Mouse (Mus musculus) kidney, adult 8-10 months (tissue): Measurements from ENCODE around the gene Fgf18.

ENCODE experiments used
- DNase-seq, 2 experiments: peaks; one replicate each; pipeline ENCODE4 v3.0.0; 2022

Gene Fgf18

DNA sequence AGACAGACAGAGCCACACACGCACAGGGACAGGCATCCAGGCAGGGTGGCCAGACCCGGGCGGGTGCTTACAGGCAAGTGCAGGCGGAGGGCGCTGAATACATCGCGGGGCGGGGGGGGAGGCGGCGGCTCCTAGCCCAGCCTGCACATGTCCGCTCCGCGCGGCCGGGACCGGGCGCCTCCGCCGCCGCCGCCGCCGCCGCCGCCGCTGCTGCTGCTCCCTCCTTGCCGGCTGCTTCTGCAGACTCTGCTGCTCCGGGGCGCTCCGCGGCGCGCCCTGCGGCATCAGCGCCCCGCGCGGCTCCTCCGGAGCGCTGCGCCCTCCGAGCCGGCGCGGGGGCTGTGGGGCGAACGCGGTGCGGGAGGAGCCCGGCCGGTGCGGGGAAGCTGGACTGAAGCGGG, at the start of gene Fgf18:
TSS of gene Fgf18 (minus strand) at position 230 of the 401 bp plus-strand sequence.
- peak in 1 of 2 experiments; percentile 12 for DNase-seq

DNA sequence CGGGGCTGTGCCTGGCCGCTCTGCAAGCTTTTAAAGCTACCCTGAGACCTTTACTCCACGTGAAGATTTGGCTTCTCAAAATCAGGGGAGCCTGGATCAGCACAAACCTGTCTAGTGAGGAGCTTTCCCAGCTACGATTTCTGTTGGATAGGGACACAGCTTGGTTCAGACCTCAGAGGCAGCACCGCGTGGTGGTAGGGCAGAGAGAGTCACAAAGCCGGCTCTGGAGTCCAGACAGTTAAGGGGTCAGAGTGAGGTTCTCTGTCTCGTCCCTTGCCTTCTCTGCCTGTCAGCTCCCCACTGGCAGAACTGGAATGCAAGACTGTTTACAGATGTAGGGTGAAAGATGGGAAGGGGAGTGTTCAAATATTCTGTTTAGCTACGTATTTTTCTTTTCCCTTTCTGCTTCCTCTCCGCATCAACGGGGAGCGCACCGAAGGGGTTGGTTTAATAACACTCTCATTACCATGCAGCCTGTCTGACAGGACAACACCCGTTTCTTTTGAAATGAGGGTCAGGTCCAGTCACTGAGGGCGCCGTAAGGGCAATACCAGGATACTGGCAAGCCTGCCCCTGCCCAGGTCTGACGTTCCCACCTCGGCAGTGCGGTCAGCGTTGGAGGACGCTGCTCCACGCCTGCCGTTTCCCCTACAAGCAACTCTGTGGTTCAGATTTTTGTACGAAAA, 49.4 kb upstream of the Fgf18 start:
- no peak for DNase-seq

DNA sequence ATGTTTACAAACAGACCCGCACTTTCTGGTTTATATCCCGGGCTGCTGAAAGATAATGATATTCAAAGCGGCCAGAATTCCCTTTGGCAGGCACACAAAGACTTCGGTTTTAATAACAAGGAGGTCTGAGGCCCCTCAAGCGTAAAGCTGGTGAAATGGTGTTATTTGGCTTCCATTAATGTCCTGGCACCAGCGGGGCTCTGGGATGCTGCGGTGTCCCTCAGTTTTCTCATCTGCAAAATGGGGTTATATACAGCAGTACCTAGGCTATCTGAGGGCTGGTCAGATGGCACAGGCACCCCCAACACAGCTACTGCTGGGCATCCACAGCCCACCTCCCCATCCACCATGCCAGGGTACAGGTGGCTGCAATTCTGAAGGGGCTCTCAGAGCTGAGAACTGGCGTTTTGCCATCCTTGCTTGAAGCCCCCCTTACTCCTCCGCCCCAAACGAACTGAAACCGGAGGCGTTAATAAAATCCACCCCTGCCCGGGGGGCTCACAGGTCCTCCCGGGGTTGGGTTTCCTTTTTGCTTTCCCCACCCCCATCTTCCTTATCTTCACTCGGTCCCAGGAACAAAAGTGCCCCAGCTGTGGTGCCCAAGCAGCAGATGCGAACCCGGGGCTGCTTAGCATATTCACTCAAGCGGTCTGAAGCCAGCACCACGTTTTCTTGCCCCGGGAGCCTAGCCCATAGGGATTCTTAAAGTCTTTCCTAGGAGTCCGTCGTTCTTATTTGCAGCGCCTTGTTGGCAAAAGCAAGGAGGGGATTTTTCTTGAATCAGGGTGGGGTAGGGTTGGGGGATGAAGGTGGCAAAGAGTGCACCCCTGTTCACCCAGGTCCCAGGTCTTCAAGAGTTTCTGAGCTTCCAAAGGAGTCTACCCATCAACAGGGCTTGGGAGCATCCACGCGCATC, 48.6 kb upstream of the Fgf18 start:
- no peak for DNase-seq

DNA sequence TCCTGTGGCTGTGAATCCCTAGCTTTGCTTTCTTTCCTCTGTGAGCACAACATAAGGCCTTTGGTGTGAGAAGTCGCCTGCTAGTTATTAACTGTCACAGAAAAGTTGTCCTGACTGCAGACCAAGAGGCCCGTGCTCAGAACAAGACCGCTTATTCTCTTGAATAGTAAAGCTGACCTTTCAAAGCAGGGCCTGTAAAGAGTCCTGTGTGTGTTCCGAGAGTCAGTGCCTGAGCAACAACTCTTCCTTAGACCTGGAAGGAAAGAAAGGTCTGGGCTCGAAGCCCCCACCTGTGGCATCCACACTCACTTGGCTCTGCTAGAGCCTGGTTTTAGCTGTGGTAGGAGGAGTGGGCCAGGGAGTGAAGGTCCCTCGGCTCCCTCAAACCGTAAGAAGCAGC, 47.9 kb upstream of the Fgf18 start:
- DNase-seq, result no peak

DNA sequence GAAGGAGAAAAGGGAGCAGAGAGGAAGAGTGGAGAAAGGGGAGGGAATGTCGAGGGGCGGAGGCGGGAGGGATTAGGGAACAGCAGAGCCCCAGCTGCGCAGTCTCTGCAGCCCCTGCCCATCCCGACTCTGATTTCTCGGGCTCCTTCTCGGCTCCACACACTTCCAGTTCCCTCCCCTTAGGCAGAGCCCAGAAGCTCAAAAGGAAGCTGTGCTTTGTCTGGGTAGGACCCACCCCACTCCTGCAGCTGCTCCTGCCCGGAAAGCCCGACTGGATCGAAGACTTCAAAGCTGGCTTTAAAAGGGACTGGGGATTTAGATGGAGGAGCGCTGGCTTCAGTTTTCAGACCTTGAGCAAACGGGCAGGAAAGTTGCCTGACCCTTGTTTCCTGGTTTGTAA, 46.5 kb upstream of the Fgf18 start:
- DNase-seq, result no peak

DNA sequence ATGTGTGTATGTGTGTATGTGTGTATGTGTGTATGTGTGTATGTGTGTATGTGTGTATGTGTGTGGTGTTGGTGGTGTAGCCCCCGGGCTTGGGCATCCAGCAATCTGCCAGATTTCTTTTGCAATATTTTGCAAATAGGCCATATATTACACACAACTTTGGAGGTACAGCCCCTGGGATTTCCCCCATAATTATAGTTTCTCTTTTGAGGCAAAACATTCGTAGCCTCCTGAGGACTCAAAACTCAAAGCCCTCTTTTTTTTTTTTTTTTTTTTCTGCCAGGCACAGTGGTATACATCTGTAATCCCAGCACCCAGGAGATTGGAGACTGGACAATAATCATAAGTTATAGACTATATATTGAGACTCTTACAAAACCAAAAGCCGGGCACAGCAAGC, 34.6 kb upstream of the Fgf18 start:
- DNase-seq, result no peak

DNA sequence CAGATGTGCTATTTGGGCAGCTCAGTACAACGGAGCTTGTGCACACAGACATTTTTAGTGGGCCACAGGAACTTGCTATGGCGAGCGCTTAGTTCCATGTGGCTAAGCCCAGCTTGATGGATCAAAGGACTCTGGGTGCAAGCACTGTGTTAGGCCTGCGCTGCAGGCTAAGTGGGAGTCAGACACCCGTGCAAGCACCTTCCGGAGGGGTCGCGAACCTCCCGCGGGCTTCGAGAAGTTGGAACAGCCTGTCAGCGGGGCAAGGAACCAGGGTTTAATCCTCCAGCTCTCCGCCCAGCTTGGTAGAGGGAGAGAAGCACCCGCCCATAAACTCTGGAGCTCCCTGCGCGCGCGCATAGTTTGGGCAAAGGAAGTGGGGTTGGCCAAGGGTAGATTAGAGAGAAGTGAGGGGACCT, 33.5 kb upstream of the Fgf18 start:
- no peak for DNase-seq

DNA sequence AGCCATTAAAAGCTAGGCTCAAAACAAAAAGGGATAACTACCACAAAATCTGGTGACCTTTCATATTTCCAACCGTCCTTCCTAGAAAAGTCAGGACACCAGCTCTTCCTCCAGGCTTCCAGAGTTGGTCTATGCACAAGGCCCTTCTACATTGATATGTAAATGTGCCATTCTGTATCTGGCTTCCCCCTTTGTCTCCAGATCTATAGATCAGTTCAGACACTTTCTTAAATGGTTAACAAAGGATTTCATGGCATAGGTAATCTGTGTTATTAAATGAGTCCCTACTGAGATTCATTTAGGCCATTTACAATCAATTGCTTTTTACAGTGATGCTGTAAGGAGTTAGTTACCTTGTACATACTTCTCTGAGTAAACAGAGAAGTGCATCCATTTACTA, 32.6 kb upstream of the Fgf18 start:
- DNase-seq, result no peak

DNA sequence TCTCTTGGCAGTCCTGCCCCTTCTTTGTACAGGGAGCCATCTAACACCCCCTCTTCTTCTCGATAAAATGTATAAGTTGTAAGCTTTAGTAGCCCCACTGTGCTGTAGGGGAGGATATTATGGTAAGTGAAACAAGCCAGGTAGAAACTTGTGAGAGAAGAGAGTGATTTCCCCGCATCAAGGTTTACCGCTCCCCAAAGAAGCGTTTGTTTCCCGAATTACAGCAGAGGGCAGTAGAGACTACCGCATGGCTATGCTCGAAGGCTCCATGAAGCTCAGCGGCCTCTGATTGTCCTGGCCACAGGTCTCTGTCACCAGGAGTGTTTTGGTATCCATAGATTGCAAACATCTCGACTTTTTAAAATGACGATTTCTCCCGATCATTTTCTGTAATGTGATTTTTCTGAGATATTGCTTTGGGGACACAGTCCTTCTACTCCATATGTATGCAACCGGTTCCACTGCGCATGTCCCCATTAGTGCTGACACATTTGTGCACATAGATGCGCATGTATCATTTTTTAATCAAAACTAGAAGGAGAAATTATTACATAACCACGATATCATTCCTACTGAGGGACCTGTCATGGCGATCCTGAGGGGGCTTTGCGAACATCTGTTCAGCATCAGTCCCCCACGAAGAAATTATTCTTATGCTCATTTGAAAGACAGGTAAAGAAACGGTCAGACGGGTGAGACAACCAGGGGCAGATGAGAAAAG, 29.5 kb upstream of the Fgf18 start:
- peak in 1 of 2 experiments; percentile 37 for DNase-seq

DNA sequence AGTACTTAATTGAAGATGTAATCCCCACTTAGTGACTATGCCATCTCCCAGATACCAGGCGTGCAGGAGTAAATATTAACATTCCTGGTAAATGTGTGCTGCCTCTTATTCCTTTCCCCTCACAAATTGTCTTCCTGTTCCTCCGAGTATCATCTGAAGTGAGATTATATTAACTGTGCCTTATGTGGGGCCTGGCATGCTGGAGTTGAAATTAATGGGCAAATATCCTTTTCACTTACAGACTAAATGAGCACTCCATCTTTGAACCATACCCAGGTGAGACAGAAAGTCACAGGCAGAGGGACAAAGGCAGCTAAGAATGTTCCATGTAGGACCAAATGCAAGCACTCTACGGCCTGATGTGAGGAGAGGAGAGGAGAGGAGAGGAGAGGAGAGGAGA, 28.6 kb upstream of the Fgf18 start:
- DNase-seq, result no peak

DNA sequence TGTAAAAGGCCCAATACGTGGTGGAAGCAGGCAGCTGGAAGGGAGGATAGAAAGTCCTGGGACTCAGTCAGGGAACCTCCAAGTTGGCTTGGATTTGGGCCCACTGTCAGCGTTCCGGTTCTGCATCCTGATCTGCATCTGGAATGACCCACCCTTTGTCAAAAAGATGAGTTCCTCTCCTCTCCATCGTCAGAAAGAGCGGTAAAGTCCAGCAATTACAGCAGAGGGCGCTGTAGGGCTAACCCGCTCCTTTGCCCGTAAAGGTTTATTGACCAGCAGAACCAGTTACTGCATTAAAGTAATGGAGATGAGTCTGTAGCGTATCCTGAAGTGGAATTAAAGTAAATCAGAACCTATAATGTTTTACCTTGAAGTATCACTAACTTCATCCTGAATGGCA, 23.3 kb upstream of the Fgf18 start:
- peak; percentile 22 to 56 for DNase-seq

DNA sequence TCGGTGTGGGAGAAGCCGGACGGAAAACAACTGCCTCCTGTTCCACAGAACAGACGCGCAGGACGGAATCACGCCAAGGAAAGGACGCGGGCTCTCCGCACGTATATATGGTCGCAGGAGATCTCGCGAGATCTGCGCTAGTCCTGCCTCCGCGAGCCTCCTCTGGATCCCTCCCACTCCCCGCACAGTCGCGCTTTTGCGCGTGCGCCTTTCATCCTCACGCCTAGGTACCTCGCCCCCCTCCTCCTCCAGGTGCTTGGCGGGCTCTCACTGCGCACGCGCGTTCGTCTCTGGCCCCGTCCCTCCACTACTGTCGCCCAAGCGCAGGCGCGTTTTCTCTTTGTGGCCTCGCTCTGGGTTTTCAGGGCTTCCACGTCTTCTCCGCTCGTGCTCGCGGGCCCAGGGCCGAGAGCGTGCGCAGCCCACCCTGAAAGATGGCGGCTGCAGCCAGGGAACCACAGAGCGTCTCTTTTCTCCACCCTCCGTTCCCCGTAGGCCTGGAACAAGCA, 15.9 kb upstream of the Fgf18 start, which contains the start of gene Npm1:
TSS of gene Npm1 (minus strand) at position 209 of the 509 bp plus-strand sequence.
- DNase-seq, result peak; percentile 99

DNA sequence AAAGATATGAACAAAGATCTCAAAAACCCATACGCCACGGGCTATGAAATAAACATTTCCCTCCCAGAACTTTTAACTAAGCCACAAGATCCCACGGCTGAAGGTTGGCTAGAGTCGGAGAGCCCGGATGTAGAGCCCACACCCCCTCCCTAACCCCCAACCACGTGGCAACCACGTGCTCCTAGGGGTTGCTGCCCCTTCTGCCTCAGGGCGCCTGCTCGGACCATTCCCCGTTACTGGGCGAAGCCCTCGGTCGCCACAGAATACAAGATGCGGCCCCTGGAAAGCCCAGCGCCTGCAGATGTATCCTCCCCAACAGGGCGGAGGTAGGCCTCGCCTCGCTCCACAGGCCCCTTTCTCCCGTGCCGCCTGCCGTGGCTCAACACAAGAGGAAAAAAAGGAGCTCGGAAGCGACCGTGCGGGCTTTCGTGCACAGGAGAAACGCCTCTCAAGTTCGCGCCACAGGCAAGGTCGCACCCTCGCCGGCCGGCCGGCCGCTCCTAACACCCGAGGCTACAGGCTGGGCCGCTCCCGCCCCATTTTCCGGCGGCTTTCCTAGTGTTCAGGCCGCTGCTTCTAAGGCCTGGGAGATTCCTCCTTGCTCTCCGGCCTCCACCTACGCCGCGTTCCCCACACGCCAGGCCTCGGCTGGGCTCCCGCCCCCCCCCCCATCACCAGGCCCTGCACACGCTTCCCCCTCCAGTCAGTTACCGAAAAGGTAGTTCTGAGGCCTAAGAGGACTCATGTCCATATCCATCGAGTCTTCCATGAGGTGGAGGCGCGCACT, 15.2 kb upstream of the Fgf18 start:
- peak; percentile 69 to 73 for DNase-seq

DNA sequence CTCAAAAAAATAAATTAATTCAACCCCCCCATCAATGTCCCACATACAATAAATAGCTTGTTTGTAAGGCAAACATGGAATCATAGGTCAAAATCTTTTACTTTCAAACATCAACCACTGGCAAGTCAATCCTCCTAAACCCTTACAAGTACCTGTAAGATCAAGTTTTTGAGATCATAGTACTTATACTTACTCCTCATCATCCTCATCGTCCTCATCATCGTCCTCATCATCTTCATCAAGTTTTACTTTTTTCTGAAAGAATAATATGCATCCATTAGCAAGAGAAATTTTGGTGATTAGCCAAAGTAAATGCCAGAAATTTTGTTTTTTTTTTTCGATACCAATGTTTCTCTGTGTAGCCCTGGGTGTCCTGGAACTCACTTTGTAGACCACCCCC, 12.5 kb upstream of the Fgf18 start:
- DNase-seq, result no peak

DNA sequence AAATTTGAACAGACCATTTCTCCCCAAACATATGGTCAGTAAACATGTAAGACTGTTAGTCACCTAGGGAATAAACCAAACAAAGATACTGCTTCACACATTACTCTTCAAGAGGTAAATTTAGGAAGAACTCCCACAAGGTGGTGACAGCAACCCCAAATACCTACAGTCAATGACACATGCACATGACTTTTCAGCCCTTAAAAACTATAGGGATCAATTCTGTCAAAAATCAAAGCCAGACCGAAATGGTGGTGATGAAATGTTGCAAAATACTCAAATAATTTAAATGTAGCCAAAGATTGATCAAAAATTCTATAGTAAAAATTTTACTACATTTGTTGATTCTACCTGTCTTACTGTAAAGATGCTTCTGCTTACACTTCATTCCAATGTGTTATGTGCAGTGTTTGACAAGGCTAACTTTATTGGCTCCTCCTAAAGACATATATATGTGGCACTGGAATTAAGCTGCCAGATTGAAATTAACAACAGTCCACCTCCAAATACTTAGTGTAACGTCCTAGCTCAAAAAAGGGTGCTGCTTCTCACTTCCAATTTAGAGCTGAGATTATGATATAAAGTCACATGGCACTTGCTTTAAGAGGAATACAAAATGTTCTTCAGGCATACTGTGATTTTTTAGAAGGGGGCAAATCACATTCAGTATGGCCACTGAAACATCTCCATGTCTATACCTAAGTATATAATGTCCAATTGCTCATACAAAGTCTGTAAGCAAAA, 10.4 kb upstream of the Fgf18 start:
- DNase-seq, result no peak

DNA sequence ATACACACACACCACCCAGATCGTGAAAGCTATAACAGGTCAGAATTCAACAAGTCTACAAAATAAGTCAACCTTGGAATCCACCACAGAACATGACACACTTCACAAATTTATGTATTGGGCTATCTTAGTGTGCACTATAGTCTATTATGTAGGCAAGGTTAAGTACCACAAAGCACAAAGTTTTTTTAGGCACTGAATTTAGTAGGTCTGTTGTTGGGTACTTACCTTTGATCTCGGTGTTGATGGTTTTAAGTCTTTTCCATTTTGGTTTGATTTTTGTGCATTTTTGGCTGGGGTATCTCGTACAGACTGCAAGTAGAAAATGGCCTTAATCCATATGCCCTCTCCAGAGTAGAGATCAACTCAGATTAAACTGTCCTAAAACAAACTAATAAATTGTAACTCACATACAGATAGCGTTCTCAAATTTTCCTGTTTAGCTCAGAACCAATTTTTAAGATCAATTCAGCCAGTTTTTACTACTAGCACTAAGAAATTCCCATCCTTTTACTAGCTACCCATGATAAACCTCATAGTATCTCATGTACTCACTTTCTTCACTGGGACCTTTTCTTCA, 9.3 kb upstream of the Fgf18 start:
- DNase-seq, result no peak

DNA sequence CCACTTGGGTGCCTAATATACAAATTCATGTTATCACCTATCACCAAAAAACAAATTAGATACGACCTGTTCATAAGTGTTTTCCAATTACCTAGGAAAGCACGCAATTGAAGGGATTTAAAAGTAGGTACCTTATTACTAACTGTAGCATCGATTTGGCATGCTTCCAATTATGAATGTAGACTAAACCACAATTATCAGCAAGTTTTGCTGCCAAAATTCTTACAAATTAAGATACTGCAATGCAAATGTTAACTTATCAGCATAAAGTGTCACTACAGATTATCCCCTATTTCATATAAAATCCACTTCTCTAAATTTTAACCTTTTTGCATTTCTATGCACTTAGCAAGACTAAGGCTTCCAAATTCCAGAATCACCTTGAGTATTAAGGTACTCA, 7.3 kb upstream of the Fgf18 start:
- no peak for DNase-seq

DNA sequence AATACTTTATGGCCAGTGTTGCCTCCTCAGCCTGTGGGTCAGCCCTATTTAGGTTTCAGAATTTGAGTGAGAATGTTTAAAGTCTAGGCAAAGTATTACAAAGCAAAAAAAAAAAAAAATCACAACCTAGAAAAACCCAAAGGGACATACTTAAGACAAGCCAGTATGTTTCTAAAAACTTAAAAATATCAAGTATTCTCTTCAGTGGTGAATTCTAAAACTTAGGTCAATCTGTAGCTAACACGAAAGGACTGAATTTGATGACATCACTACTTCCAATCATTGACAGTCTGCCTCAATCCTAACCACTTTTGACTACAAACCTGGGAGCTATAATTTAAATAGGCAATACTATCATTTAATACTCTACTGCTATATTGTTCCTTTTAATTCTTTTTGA, 5.8 kb upstream of the Fgf18 start:
- no peak for DNase-seq

DNA sequence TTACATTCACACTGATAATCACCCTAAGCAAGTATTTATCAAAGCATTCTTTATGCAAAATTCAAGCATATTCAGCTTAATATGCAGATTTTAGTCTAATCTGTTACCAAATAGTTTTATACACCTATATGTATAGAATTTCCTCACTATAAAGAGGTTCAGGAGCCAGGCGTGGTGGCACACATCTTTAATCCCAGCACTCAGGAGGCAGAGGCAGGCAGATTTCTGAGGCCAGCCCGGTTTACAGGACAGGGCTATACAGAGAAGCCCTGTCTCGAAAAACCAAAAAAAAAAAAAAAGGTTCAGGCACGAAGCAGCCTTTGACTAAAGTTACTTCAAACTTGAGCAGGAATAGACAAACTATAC, 4.6 kb upstream of the Fgf18 start:
- DNase-seq, result no peak

DNA sequence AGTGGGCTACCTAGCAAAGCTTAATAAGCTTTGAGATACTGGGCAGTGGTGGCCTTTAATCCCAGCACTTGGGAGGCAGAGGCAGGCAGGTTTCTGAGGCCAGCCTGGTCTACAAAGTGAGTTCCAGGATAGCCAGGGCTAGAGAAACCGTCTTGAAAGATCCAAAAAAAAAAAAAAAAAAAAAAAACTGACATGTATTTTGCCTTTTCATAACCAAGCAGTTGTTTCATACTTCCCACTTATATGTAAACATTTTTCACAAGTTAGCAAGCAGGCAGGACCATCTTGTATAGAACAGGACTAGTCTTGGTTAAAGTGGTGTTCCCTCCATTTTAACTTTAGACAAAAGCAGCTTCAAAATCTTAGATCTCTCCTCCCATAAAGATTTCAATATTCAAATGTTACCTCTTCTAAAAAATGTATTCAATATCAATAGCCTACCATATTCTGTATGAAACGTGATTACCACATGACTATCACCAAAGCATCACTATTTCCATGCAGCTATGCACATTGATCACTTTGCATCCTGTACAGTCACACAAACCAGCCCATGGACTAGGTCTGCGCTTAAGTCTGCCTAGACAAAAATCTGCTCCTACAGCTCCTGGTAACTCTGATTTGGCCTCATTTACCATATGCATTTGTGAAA, 4.1 kb upstream of the Fgf18 start:
- DNase-seq, result no peak

DNA sequence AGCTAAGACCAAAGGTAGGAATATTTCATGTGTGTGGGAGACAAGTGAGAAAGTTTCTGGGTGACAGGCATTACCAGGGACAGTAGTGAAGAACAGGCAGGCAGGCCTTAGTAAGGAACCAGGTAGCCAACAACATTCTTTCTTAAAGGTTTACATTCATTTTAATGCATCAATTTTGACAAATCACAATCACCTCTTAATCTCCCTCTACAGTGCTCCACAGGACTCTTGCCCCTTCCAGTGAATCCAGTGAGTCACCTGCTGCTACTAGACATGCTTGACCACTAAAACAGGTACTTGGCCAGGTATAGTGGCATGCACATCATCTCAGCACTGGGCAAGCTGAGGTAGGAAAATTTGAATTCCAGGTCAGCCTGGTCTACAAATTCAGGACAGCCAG, 3.2 kb upstream of the Fgf18 start:
- DNase-seq, result no peak
